ENCODE assay signal across 8 mouse cellular contexts in the genomic region with DNA sequence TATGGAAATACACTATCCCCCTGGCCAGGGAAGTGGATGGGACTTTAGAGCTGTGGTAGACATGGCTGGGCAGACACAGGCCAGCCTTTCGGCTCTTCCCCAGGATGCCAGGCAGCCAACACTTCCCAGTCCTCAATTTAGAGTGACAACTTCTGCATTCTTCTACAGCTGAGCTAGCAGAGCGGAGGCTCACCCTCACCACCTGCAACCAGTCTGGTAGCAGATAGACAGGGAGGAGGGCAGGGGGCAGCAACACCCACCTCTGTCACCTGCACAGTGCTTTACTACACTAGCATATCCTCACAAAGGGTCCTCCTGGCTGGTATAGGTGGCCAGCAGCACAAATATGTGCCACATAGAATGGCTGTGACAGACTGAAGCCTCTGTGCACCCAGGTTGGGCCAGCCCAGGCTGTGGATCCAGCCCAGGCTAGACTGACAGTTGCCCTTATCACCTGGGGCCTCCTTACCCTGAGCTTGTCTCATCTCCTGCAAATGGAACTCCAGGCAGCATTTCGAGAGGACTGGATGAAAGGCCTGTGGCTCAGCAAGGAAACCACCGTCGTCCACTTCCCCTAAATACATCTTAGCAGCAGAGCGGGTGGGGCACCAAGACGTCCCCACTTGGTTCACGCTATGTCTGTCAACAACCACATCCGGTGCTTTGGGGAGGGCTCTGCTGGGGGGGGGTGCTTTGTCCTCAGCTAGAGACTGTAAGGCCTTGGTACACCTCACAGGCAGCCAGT. TPM values are rescaled to one million over a fixed set of nuclear protein-coding genes. Genes with fewer than 3 reads are reported as not detected.
DNase-seq lines count a peak whose midpoint lies in the region; ATAC-seq and TF ChIP-seq lines count a peak whose summit lies in the region.

No protein-coding gene starts in this region.

- H3K4me2 ChIP-seq in kidney, embryonic 16.5 days (replicated peaks; ENCODE audit: low read depth, low read length), result no peak overlapping the region
- H3K4me2 ChIP-seq in forebrain, embryonic 15.5 days (replicated peaks), result no peak overlapping the region

- no peak for ATAC-seq in kidney, embryonic 16.5 days (ENCODE audit: low FRiP score, low TSS enrichment)
- no peak for ATAC-seq in forebrain, embryonic 15.5 days (replicated peaks)

- H3K4me1 ChIP-seq in kidney, adult 2 months (ENCODE audit: control insufficient read depth, insufficient read depth, low read length), result peaks cover 8% of the 10 kb centered on the region; the same call in 1 of the 2 replicates
- H3K4me1 ChIP-seq in kidney, embryonic 16.5 days (ENCODE audit: insufficient read depth, low read length), result peaks cover 3% of the 10 kb centered on the region; the same call in 1 of the 2 replicates
- peaks cover under 1% of the 10 kb centered on the region for H3K4me1 ChIP-seq in forebrain, embryonic 15.5 days

- H3K36me3 ChIP-seq in kidney, adult 2 months (ENCODE audit: control insufficient read depth, insufficient read depth, low read length), result no peaks in the 10 kb centered on the region
- no peaks in the 10 kb centered on the region for H3K36me3 ChIP-seq in kidney, embryonic 16.5 days (ENCODE audit: insufficient read depth, low read length)
- H3K36me3 ChIP-seq in forebrain, embryonic 15.5 days, result no peaks in the 10 kb centered on the region

- H3K9me3 ChIP-seq in kidney, embryonic 16.5 days (ENCODE audit: low read length), result no peaks in the 10 kb centered on the region
- H3K9me3 ChIP-seq in forebrain, embryonic 15.5 days, result no peaks in the 10 kb centered on the region

- H3K27ac ChIP-seq in kidney, adult 2 months (ENCODE audit: insufficient read depth, low read depth, low read length), result peak overlapping the region; percentile 36; the same call in 1 of the 2 replicates
- H3K27ac ChIP-seq in kidney, embryonic 16.5 days (ENCODE audit: low read length), result no peak overlapping the region
- H3K27ac ChIP-seq in forebrain, embryonic 15.5 days (replicated peaks), result no peak overlapping the region

- 65% methylated on average over 9 of the region's 9 CpGs for WGBS in kidney, adult 2 months
- WGBS in kidney, embryonic 16.5 days, result 69% methylated on average over 9 of the region's 9 CpGs
- WGBS in forebrain, embryonic 15.5 days, result 76% methylated on average over 9 of the region's 9 CpGs

- TF ChIP-seq POLR2A in kidney, adult 2 months (IDR thresholded peaks at IDR 0.05; ENCODE audit: low read depth, low read length), result no peak

- no peak overlapping the region for H3K9ac ChIP-seq in kidney, embryonic 16.5 days (replicated peaks; ENCODE audit: low read length)
- no peak overlapping the region for H3K9ac ChIP-seq in forebrain, embryonic 15.5 days (replicated peaks)

- H3K4me3 ChIP-seq in kidney, adult 2 months (ENCODE audit: insufficient read depth, low read depth, low read length), result no peak overlapping the region
- no peak overlapping the region for H3K4me3 ChIP-seq in kidney, embryonic 16.5 days (ENCODE audit: low read length)
- no peak overlapping the region for H3K4me3 ChIP-seq in forebrain, embryonic 15.5 days

- DNase-seq in kidney, adult 2 months, result peak; percentile 41
- DNase-seq in c-Kit-positive CD71-positive TER-119-negative erythroid progenitor cells, embryonic 14.5 days (ENCODE audit: low read depth), result peak; percentile 24
- peak; percentile 74 for DNase-seq in lung, postnatal 36 days
- DNase-seq in telencephalon, adult 2 months (ENCODE audit: low read depth, low spot score), result peak; percentile 27
- no peak for DNase-seq in MN1 (ENCODE audit: low spot score)
- DNase-seq in gastrocnemius, postnatal 4 days (ENCODE audit: low spot score in 2 of 2), result no peak

- H3K27me3 ChIP-seq in kidney, adult 2 months (replicated peaks; ENCODE audit: control insufficient read depth, insufficient read depth, low read length), result no peaks in the 10 kb centered on the region
- peaks cover 12% of the 10 kb centered on the region for H3K27me3 ChIP-seq in kidney, embryonic 16.5 days (ENCODE audit: insufficient read depth, low read length)
- peaks cover 12% of the 10 kb centered on the region for H3K27me3 ChIP-seq in forebrain, embryonic 15.5 days

- no peak for TF ChIP-seq CTCF in kidney, adult 2 months (conservative IDR thresholded peaks at IDR 0.05; ENCODE audit: insufficient read depth, insufficient read length, low read depth, low read length)

RNA-seq across cellular contexts. Expression of a gene that starts 6.0 kb away (rescaled TPM):
- polyA plus RNA-seq in kidney, adult 2 months (2012; rRNA removed), result 50.1 and 62.3 TPM in 2 replicates
- 31.2 and 34.5 TPM in 2 replicates for polyA plus RNA-seq in kidney, embryonic 16.5 days (2015; fragmentation: Nextera tagmentation; extraction: Ambion mirVana)
- polyA plus RNA-seq in forebrain, embryonic 15.5 days (2015; fragmentation: Nextera tagmentation; extraction: Ambion mirVana), result 0.68 and 0.98 TPM in 2 replicates
- 1 to 10 TPM in 1 of 2 experiments, under 1 TPM in 1; 0.61 to 1.5 TPM for total RNA-seq in gastrocnemius, postnatal 4 days (2021)

RNA-seq across cellular contexts. Expression of a gene that starts 26.7 kb away (rescaled TPM):
- polyA plus RNA-seq in kidney, adult 2 months (2012; rRNA removed), result 108 and 124 TPM in 2 replicates
- 50.0 and 52.6 TPM in 2 replicates for polyA plus RNA-seq in kidney, embryonic 16.5 days (2015; fragmentation: Nextera tagmentation; extraction: Ambion mirVana)
- 21.1 and 23.1 TPM in 2 replicates for polyA plus RNA-seq in forebrain, embryonic 15.5 days (2015; fragmentation: Nextera tagmentation; extraction: Ambion mirVana)
- total RNA-seq in gastrocnemius, postnatal 4 days (2021), result 10 to 100 TPM; 54.5 to 62.9 TPM

RNA-seq across cellular contexts. Expression of a gene that starts 55.2 kb away (rescaled TPM):
- 735 and 1,000 TPM in 2 replicates for polyA plus RNA-seq in kidney, adult 2 months (2012; rRNA removed)
- polyA plus RNA-seq in kidney, embryonic 16.5 days (2015; fragmentation: Nextera tagmentation; extraction: Ambion mirVana), result 76.1 and 77.1 TPM in 2 replicates
- 21.1 and 22.0 TPM in 2 replicates for polyA plus RNA-seq in forebrain, embryonic 15.5 days (2015; fragmentation: Nextera tagmentation; extraction: Ambion mirVana)
- 10 to 100 TPM; 23.7 to 26.1 TPM for total RNA-seq in gastrocnemius, postnatal 4 days (2021)

Comparison
In these comparisons a context has a peak if more than half of its experiments do, and no peak if none do; other contexts are left out.
1. DNase-seq: peak in kidney, adult 2 months (single experiment), c-Kit-positive CD71-positive TER-119-negative erythroid progenitor cells, embryonic 14.5 days (single experiment), lung, postnatal 36 days (single experiment) and telencephalon, adult 2 months (single experiment); none in MN1 (single experiment) and gastrocnemius, postnatal 4 days (0 of 2).
2. RNA of a gene that starts 6.0 kb away (polyA plus RNA-seq): 50.1 to 62.3 TPM in kidney, adult 2 months and 31.2 to 34.5 TPM in kidney, embryonic 16.5 days; 0.68 to 0.98 TPM in forebrain, embryonic 15.5 days; every median in the first group is over 10 times any median in the second.